Mouse (Mus musculus) neural tube, embryonic 15.5 days (tissue): ENCODE measurements around the gene Cdh16. TPM values are rescaled to one million over a fixed set of nuclear protein-coding genes. Genes with fewer than 3 reads are reported as not detected.

Source experiments
- ATAC-seq: fragments of 200-750 bp; cut with Nextera tagmentation; 2 replicates; pipeline ENCODE4 v1.8.0; 2017; ENCODE audit warnings: mild to moderate bottlenecking, moderate TSS enrichment, moderate library complexity; ENCODE audit not compliant: low FRiP score
- H3K27ac ChIP-seq: fragments of 300-500 bp; sonication (generic); replicated peaks from 2 replicates; pipeline ENCODE4 v1.5.1; 2015; ENCODE audit warnings: mild to moderate bottlenecking, inconsistent platforms
- H3K27me3 ChIP-seq: fragments of 300-500 bp; sonication (generic); replicated peaks from 2 replicates; pipeline ENCODE4 v1.6.1; 2015; ENCODE audit warnings: inconsistent platforms
- H3K36me3 ChIP-seq: fragments of 300-500 bp; sonication (generic); 2 replicates; pipeline ENCODE4 v1.6.1; 2015; ENCODE audit warnings: inconsistent platforms
- H3K4me1 ChIP-seq: fragments of 300-500 bp; sonication (generic); 2 replicates; pipeline ENCODE4 v1.6.1; 2015; ENCODE audit warnings: inconsistent platforms
- H3K4me2 ChIP-seq: fragments of 300-500 bp; sonication (generic); 2 replicates; pipeline ENCODE4 v1.6.1; 2015; ENCODE audit warnings: inconsistent platforms, mild to moderate bottlenecking, moderate library complexity
- H3K4me3 ChIP-seq: fragments of 300-500 bp; sonication (generic); replicated peaks from 2 replicates; pipeline ENCODE4 v1.5.1; 2015; ENCODE audit warnings: mild to moderate bottlenecking, inconsistent platforms
- H3K9ac ChIP-seq: fragments of 300-500 bp; sonication (generic); replicated peaks from 2 replicates; pipeline ENCODE4 v1.6.1; 2015; ENCODE audit warnings: mild to moderate bottlenecking, inconsistent platforms
- H3K9me3 ChIP-seq: fragments of 300-500 bp; sonication (generic); replicated peaks from 2 replicates; pipeline ENCODE4 v1.6.1; 2016; ENCODE audit warnings: inconsistent platforms
- WGBS: fragments of 180-500 bp; shearing (Covaris S2); methylation state at CpG from one replicate; pipeline ENCODE4 v1.1.7; 2015; ENCODE audit warnings: mixed read lengths; 5-methylcytosine and 5-hydroxymethylcytosine counted together
- polyA plus RNA-seq: library from polyadenylated mRNA; unstranded; fragments of >200 nt; fragmentation: Nextera tagmentation; extraction: Ambion mirVana; gene quantifications from 2 replicates; pipeline ENCODE4 v1.2.1, GENCODE M21; 2015

Cdh16 gene
- polyA plus RNA-seq, 1 experiment from 2014 or later: not detected

DNA sequence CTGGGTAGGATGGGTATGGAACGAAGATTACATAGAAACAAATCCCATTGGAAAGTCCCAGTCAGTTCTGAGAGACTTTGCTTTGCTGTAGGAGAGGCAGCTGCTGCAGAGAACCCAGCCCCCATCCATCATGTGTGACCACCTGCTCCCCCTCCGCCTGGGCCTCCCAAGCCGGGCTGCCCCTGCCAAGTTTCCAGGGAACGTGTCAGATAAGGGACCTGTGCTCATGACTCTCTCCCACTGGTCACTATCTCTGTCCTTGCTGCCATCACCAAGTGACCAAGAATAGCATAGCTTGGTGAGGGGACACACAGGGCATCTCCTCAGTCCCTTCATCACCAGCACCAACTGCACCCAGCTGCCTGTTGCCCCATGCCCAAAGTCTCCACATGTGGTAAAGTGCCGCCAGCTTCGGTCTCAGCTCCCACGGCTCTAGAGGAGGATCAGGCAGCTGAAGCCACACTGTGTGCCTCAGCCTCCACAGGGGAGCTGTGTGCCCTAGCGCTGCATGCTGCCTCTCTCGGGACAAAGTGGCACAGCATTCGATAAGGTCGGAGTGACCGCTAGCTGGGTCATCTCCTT, 13.9 kb downstream of the Cdh16 start:
- 78% methylated on average over 12 of the region's 12 CpGs for WGBS
- no peak overlapping the region for H3K9ac ChIP-seq
- H3K36me3 ChIP-seq: no peaks in the 10 kb centered on the region
- H3K27ac ChIP-seq: no peak overlapping the region
- no peaks in the 10 kb centered on the region for H3K27me3 ChIP-seq
- H3K4me3 ChIP-seq: no peak overlapping the region
- H3K9me3 ChIP-seq: no peaks in the 10 kb centered on the region
- no peak for ATAC-seq
- H3K4me1 ChIP-seq: no peaks in the 10 kb centered on the region
- no peak overlapping the region for H3K4me2 ChIP-seq

DNA sequence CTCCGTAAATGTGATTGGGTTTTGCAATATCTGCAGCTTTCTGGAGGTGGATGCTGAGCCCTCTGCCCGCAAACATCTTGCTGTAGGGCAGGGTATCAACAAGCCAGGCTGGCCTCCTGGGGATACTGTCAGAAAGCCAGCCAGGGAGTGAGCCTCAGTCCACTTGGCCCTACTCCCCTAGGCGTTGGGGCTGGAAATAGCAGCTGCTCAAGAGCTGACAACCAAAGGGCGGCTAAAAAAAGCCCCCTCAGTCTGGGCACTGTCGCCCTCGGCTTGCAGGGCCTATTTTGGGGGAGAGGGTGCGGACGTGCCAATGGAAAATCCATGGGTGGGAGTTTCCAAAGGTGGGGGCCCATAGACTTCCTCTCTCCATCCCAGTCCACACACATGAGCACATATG, 15.0 kb downstream of the Cdh16 start:
- H3K4me1 ChIP-seq: no peaks in the 10 kb centered on the region

DNA sequence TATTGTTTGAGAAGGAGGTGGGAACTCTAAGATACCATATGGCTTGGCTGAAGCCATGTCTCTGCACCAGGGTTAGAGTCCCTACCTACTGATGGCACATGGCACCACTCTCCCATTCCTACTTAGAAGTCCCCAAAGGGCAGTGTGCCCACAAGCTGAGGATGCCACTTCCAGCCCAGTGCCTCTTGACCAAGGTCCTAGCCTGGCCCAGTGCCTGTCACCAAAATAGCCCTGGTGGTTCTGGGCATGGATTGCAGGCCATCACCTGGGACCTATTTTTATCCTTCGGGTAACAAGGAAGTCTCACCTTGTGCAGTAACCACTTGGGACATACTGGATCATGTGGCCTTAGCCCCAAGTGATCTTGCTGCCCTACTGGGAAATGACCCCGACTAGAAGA, 16.3 kb downstream of the Cdh16 start:
- Histone ChIP-seq H3K4me3 (no peak overlapping the region), H3K27me3 (no peaks in the 10 kb centered on the region), H3K4me2 (no peak overlapping the region), H3K9me3 (no peaks in the 10 kb centered on the region), H3K27ac (no peak overlapping the region), H3K36me3 (no peaks in the 10 kb centered on the region), H3K9ac (no peak overlapping the region), H3K4me1 (peaks cover 4% of the 10 kb centered on the region; the same call in 1 of the 2 replicates)
- WGBS: 80% methylated on average over 2 of the region's 2 CpGs
- ATAC-seq: no peak

More for the DNA sequence above, 15.0 kb downstream of the Cdh16 start:
- no peak overlapping the region for H3K27ac ChIP-seq
- no peak overlapping the region for H3K9ac ChIP-seq
- no peak overlapping the region for H3K4me2 ChIP-seq
- no peaks in the 10 kb centered on the region for H3K9me3 ChIP-seq
- no peaks in the 10 kb centered on the region for H3K27me3 ChIP-seq
- no peak for ATAC-seq
- WGBS: 78% methylated on average over 8 of the region's 8 CpGs
- H3K4me3 ChIP-seq: no peak overlapping the region
- H3K36me3 ChIP-seq: no peaks in the 10 kb centered on the region

DNA sequence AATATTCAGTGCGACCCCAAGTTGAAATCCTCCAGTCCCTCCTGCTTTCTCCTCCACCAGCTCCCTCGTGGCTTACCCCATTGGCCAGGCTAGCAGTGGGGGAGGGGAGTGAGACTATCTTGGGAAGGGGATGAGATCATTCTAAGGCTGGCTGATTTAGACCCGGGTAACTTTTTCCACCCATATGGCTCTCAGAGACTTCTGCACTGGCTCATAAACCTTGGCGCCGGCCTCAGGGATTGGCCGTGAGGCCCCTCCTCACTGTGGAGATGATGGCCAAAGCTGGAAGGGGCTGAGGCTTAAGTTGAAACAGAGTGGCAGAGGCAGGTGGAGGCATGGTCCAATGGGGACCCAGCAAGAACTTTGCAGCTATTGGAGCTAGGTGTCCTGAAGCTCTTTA, 17.9 kb downstream of the Cdh16 start:
- no peak overlapping the region for H3K27ac ChIP-seq
- WGBS: 50% methylated on average over 6 of the region's 6 CpGs
- no peak overlapping the region for H3K4me2 ChIP-seq
- H3K36me3 ChIP-seq: no peaks in the 10 kb centered on the region
- no peak for ATAC-seq
- H3K9ac ChIP-seq: no peak overlapping the region
- H3K4me1 ChIP-seq: peaks cover 18% of the 10 kb centered on the region
- H3K4me3 ChIP-seq: no peak overlapping the region
- no peaks in the 10 kb centered on the region for H3K9me3 ChIP-seq
- 0 out of 2 replicates have a peak, but pooled peaks cover 6% of the 10 kb centered on the region for H3K27me3 ChIP-seq

DNA sequence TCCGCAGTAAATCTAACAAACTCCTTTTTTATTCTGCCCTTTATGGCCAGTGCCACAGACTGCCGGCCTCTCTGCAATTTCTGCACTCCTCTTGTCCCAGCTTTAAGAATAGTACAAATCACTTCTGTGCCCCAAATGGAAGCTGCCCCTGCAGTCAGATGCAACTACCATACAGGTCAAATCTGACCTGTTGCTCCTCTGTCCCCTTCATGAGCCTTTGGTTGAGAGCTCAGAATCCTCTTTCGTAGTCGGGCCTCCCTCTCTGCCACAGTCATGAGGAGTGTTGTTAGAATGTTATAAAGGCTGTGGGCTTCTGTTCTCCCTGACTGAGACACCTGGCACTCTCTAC, 21.0 kb downstream of the Cdh16 start:
- Histone ChIP-seq H3K4me3 (no peak overlapping the region), H3K4me2 (no peak overlapping the region), H3K27me3 (0 out of 2 replicates have a peak, but pooled peaks cover 8% of the 10 kb centered on the region), H3K36me3 (no peaks in the 10 kb centered on the region), H3K9me3 (no peaks in the 10 kb centered on the region), H3K4me1 (peaks cover 18% of the 10 kb centered on the region), H3K9ac (no peak overlapping the region), H3K27ac (no peak overlapping the region)
- ATAC-seq: no peak
- 57% methylated on average over 4 of the region's 4 CpGs for WGBS

DNA sequence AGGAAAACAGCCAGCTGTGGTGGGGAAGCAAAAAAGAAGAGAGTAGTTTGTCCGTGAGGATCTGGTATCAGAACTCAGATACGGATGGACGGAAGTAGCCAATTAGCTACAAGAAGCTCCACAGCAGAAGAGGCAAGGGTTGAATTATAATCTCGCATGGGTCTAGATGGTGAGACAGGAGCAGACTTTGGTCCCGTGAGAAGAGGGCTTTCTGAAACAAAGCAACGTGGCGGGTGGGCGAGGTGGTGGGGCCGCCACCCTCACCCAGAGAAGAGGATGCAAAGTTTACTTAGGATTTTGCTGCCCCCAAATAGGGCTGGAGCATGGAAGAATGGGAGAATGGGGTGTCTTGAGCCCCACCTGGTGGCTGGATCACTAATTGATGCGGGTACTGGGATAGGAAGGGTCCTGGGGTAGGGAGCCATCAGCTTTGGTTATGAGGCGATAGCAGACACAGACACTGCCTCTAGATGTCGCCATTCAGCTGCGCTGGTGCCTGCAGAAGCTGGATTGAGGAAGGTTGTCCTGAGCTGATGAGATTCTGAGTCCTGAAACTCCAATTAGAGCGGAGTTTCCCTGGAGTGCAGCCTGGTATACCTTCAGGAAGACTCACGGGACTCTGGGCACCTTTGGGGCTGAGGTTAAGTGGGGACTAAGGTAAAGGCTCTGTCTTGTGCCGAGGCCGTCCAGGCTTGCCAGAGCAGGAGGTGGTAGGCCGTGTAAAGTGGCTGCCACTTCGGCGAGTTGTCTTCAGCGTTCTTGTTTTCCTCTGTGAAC, 21.5 kb downstream of the Cdh16 start:
- no peak overlapping the region for H3K9ac ChIP-seq
- H3K9me3 ChIP-seq: no peaks in the 10 kb centered on the region
- H3K4me2 ChIP-seq: peak overlapping the region; percentile 54
- no peak overlapping the region for H3K27ac ChIP-seq
- 0 out of 2 replicates have a peak, but pooled peaks cover 8% of the 10 kb centered on the region for H3K27me3 ChIP-seq
- peak; percentile 92 for ATAC-seq
- peaks cover 18% of the 10 kb centered on the region for H3K4me1 ChIP-seq
- 19% methylated on average over 21 of the region's 21 CpGs for WGBS
- peaks cover under 1% of the 10 kb centered on the region; the same call in 1 of the 2 replicates for H3K36me3 ChIP-seq
- H3K4me3 ChIP-seq: peak overlapping the region; percentile 22

DNA sequence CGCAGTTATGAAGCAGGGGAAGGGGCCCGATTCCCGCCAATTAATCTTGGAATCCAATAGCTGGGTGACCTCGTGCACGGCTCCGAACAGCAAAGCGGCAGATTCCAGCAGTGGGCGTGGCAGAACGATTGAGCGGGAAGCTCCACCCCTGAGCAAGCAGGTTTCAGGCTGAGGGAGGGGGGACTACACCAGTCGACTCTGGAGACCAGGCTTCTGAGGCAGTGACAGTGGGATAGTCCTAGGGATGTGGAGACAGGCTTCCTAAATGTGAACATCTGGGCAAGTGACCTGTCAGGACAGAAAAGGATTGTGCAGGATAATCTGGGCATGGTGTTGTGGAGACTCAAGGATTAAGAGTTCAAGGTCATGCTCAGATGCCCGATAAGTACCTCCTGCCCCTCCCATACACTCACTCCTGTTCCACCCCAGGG, 22.2 kb downstream of the Cdh16 start:
- Histone ChIP-seq H3K9ac (0 out of 2 replicates have a peak overlapping the region, but pooled peaks have one; percentile 14), H3K4me2 (peak overlapping the region; percentile 54), H3K9me3 (no peaks in the 10 kb centered on the region), H3K4me1 (peaks cover 18% of the 10 kb centered on the region), H3K4me3 (peak overlapping the region; percentile 22; the same call in 1 of the 2 replicates), H3K36me3 (peaks cover 2% of the 10 kb centered on the region; the same call in 1 of the 2 replicates), H3K27me3 (0 out of 2 replicates have a peak, but pooled peaks cover 8% of the 10 kb centered on the region), H3K27ac (no peak overlapping the region)
- under 1% methylated on average over 12 of the region's 12 CpGs for WGBS
- ATAC-seq: peak; percentile 39; the same call in 1 of the 2 replicates

DNA sequence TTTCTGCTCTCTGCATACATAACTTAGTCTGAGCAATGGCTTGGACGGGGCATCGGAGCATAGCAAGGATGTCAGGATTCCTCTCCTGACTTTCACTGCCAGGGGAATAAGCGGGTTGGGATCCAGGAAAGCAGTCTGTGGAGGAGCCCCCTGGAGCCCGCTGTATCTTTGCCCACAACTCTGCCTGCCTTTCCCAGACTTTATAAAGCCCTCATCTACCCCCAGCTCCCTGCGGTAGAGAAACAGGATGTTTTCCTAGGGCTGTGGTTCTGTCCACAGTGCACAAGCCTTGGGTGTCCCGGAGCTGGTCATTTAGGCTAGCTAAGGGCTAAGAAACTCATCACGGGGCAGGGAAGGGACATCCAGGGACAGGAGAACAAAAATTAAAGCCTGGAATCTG, 22.8 kb downstream of the Cdh16 start:
- no peak for ATAC-seq
- Histone ChIP-seq H3K9me3 (no peaks in the 10 kb centered on the region), H3K27me3 (0 out of 2 replicates have a peak, but pooled peaks cover 8% of the 10 kb centered on the region), H3K27ac (no peak overlapping the region), H3K4me1 (peaks cover 18% of the 10 kb centered on the region), H3K36me3 (peaks cover 5% of the 10 kb centered on the region), H3K9ac (no peak overlapping the region), H3K4me3 (no peak overlapping the region), H3K4me2 (peak overlapping the region; percentile 54; the same call in 1 of the 2 replicates)
- 22% methylated on average over 7 of the region's 7 CpGs for WGBS

DNA sequence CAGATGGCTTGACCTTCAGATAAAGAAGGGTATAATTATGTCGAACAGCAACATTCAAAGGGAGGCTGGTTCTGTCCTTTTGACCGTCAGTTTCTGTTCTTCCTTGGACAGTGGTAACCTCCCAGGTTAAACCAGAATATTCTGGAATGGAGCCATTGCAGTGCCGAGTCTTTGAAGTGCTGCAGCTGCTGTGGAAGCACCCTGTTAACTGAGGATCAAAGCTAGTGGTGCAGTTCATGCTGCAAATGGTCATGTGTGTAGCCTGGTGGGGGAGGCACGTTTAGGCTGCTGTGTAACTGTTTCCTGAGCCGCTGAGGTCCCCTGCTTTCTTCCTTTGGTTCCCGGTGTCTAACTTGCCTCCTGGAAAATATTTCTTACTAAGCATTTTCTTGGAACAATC, 25.7 kb downstream of the Cdh16 start:
- peaks cover 18% of the 10 kb centered on the region for H3K4me1 ChIP-seq
- H3K27ac ChIP-seq: no peak overlapping the region
- peaks cover 28% of the 10 kb centered on the region for H3K36me3 ChIP-seq
- WGBS: 73% methylated on average over 6 of the region's 6 CpGs
- H3K27me3 ChIP-seq: 0 out of 2 replicates have a peak, but pooled peaks cover 8% of the 10 kb centered on the region
- H3K9me3 ChIP-seq: no peaks in the 10 kb centered on the region
- no peak overlapping the region for H3K9ac ChIP-seq
- H3K4me3 ChIP-seq: no peak overlapping the region
- no peak overlapping the region for H3K4me2 ChIP-seq
- ATAC-seq: no peak

DNA sequence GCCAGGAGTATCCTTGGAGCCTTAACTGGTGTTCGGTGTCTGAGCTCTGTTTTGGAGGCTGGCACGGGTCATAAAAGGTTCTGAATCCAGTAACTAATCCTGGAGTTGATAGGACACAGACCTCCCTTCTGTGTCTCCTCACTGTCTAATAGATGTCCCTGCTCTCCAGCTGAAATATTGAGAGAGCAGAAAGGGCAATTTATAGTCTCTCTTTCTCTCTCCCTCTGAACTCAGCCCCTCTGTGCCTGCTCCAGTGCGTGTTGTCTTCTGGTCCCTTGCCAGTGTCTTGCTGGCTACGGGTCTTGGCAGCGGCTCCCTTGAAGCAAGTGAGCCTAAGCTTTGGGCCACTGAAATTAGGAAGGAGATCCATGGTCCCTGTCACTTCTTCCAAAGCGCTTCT, 26.5 kb downstream of the Cdh16 start:
- no peak overlapping the region for H3K9ac ChIP-seq
- H3K4me1 ChIP-seq: peaks cover 14% of the 10 kb centered on the region
- H3K27me3 ChIP-seq: 0 out of 2 replicates have a peak, but pooled peaks cover 8% of the 10 kb centered on the region
- no peak for ATAC-seq
- no peak overlapping the region for H3K4me3 ChIP-seq
- no peak overlapping the region for H3K27ac ChIP-seq
- H3K9me3 ChIP-seq: no peaks in the 10 kb centered on the region
- H3K36me3 ChIP-seq: peaks cover 28% of the 10 kb centered on the region
- WGBS: 77% methylated on average over 6 of the region's 6 CpGs
- H3K4me2 ChIP-seq: no peak overlapping the region

DNA sequence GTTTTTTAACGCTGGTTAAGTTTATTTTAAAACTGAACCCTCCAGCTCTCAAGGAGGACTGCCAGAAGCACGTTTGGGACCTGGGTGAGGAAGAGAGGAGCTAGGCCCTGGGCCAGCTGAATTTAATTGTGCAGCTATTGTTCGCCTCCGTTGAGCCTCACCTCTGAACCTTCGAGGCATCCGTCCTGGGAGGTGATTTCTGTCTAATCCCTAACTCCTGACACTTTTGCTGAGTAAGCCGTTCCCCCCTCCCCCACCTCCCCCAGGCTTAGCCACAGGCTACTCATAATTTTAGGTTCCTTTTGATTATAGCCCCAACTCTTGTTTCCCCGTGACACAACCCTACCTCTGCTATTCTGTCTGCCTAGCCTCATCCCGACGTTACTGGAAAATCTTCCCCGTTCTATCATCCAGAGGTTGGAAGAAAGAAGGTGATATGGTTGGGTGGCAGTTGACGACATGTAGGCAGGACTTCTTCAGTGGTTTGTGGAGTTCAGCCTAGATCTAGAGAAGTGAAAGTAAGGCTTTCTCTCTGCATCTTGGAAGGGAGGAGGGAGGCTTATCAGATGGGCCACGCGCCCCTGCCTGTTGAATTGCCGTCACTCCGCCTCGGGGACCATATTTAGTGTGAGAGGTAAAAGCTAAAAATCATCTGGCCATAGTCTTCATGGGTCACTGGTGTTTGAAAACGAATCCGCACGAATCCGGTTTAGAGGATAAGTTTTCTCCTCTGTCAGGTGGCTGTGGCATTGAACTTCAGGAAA, 28.2 kb downstream of the Cdh16 start:
- WGBS: 90% methylated on average over 21 of the region's 21 CpGs
- H3K9ac ChIP-seq: no peak overlapping the region
- H3K36me3 ChIP-seq: peaks cover 28% of the 10 kb centered on the region
- no peak overlapping the region for H3K4me3 ChIP-seq
- H3K4me2 ChIP-seq: no peak overlapping the region
- no peaks in the 10 kb centered on the region for H3K9me3 ChIP-seq
- ATAC-seq: no peak
- no peak overlapping the region for H3K27ac ChIP-seq
- peaks cover 11% of the 10 kb centered on the region for H3K4me1 ChIP-seq
- no peaks in the 10 kb centered on the region for H3K27me3 ChIP-seq
